Mouse (Mus musculus) heart, adult 2 months (tissue): ENCODE measurements around the gene Pex1. TPM values are rescaled to one million over a fixed set of nuclear protein-coding genes. Genes with fewer than 3 reads are reported as not detected.

Experiments
- DNase-seq, 2 experiments: peaks; one replicate each; pipeline ENCODE4 v3.0.0; 2021
- H3K27ac ChIP-seq: fragments of 200-600 bp; 2 replicates; pipeline ENCODE4 v1.8.1; 2022
- H3K27me3 ChIP-seq: fragments of 200-500 bp; 2 replicates; pipeline ENCODE4 v1.6.1; 2012; ENCODE audit warnings: mild to moderate bottlenecking, low read length, inconsistent platforms, mixed read lengths; ENCODE audit not compliant: control insufficient read depth, insufficient read depth
- H3K36me3 ChIP-seq: fragments of 200-500 bp; 2 replicates; pipeline ENCODE4 v1.6.1; 2012; ENCODE audit warnings: low read length, inconsistent platforms; ENCODE audit not compliant: control insufficient read depth, insufficient read depth
- H3K4me1 ChIP-seq: fragments of 200-500 bp; 2 replicates; pipeline ENCODE4 v1.6.1; 2011; ENCODE audit warnings: low read length; ENCODE audit not compliant: control insufficient read depth, insufficient read depth
- H3K4me3 ChIP-seq: fragments of 200-600 bp; 2 replicates; pipeline ENCODE4 v1.8.1; 2022
- H3K79me2 ChIP-seq: fragments of 200-500 bp; replicated peaks from 2 replicates; pipeline ENCODE4 v1.6.1; 2012; ENCODE audit warnings: mild to moderate bottlenecking, inconsistent platforms, low read length, moderate library complexity, mixed read lengths; ENCODE audit not compliant: control insufficient read depth, insufficient read depth
- H3K9ac ChIP-seq: fragments of 200-500 bp; 2 replicates; pipeline ENCODE4 v1.6.1; 2012; ENCODE audit warnings: low read depth, mild to moderate bottlenecking, control low read depth, inconsistent platforms, low read length, mixed read lengths
- CTCF ChIP-seq: fragments of 200-600 bp; IDR thresholded peaks from 2 replicates; pipeline ENCODE4 v1.8.1; 2022; ENCODE audit warnings: antibody characterized with exemption, mild to moderate bottlenecking, moderate library complexity
- EP300 ChIP-seq: fragments of 200-500 bp; IDR thresholded peaks from 2 replicates; pipeline ENCODE4 v1.6.1; 2011; ENCODE audit warnings: low read depth, low read length, control low read depth; ENCODE audit not compliant: insufficient read depth
- POLR2A ChIP-seq: fragments of 200-500 bp; IDR thresholded peaks from 2 replicates; pipeline ENCODE4 v1.6.1; 2011; ENCODE audit warnings: mild to moderate bottlenecking, low read depth, low read length, control low read depth; ENCODE audit not compliant: insufficient read depth
- WGBS: fragments of 180-500 bp; shearing (Covaris S2); methylation state at CpG from one replicate; pipeline ENCODE4 v1.1.7; 2018; 5-methylcytosine and 5-hydroxymethylcytosine counted together
- intact Hi-C: fragments of 180-260 bp; cut with DNase I; formaldehyde crosslinking; loops from one replicate; pipeline ENCODE4 v1.15.1; 2025
- microRNA-seq, 2 experiments: library from miRNA; unstranded; fragments of <30 nt; microRNA quantifications; one replicate each; pipeline ENCODE4 v1.2.0; 2021
- polyA plus RNA-seq: library from polyadenylated mRNA; depleted of rRNA; stranded (reverse); fragments of >200 nt; gene quantifications from 2 replicates; pipeline ENCODE4 v1.2.3, GENCODE M21; 2012; rRNA removed
- total RNA-seq, 2 experiments: library from RNA; stranded (reverse); gene quantifications; 2 replicates each; pipeline ENCODE4 v1.2.3; 2021

Pex1 gene
- total and polyA plus RNA-seq, 3 experiments: 5.4 to 9.3 (median 8.8) TPM

DNA sequence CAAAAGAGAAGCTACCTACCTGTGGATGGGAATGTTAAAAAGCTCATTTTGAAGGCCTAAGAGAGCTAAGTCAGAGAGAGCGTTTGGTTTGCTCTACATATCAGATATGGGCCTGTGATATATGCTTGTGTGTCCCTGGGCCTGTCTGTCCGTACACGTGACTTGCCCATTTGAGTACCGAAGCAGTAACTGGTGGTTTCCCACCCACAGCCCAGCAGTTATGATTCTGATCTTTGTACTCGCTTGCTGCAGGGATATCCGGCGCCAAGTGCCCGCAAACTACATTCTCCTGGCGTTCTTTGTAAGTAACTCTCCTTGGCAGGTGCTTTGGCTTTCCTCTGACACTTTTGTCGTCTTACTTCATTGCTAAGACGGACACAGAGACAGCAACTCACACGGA is 70.7 kb downstream of the Pex1 start:
- DNase-seq: no peak
- H3K79me2 ChIP-seq: no peaks in the 10 kb centered on the region
- no peak overlapping the region for H3K9ac ChIP-seq
- intact Hi-C loops: no loop called here
- no peak for TF ChIP-seq EP300
- no peak for TF ChIP-seq POLR2A
- no peak for TF ChIP-seq CTCF
- WGBS: 81% methylated on average over 12 of the region's 12 CpGs
- H3K36me3 ChIP-seq: no peaks in the 10 kb centered on the region
- no peaks in the 10 kb centered on the region for H3K27me3 ChIP-seq
- H3K4me1 ChIP-seq: no peaks in the 10 kb centered on the region
- no peak overlapping the region for H3K27ac ChIP-seq
- H3K4me3 ChIP-seq: no peak overlapping the region

DNA sequence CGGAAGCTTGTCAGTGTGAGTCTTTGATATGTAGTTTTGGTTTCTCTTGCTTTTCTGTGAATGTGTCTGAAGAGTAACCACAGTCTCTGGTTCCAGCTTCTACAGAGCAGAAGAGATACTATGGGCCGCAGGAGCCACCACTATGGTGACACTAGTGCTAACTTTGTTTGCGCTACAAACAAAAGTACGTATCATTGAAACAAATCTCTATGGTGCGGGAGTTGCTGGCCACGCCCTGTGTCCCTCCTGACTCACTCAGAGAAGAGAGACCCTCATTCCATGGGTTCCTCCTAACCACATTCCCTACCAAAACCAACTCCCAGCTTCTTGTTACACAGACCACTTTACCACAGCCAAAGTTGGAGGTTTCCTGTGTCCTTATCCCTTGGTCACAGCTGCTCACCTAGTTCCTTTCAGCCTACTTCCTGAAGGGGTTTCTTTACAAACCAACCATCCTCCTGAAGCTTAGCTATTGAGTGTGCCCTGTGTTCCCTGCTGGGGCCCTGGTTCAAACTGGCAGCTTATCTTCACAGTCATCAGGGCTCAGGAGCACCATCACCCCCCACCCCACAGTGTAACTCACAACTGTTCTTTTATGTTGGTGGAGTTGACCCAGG is 74.2 kb downstream of the Pex1 start:
- Histone ChIP-seq H3K79me2 (no peaks in the 10 kb centered on the region), H3K27ac (no peak overlapping the region), H3K4me3 (no peak overlapping the region), H3K9ac (no peak overlapping the region), H3K36me3 (no peaks in the 10 kb centered on the region), H3K4me1 (no peaks in the 10 kb centered on the region), H3K27me3 (no peaks in the 10 kb centered on the region)
- no peak for DNase-seq
- intact Hi-C loops: no loop called here
- 87% methylated on average over 6 of the region's 6 CpGs for WGBS
- no peak for TF ChIP-seq CTCF
- no peak for TF ChIP-seq EP300
- TF ChIP-seq POLR2A: no peak

Small RNA genes within 50 kb of the gene (microRNA-seq; reads per million reads assigned to microRNA genes)
- gene Gm26238: 0 reads per million in 2 experiments

Other genes with a start within 250 kb of the Pex1 start
- gene Fam133b, start 52.2 kb upstream of the Pex1 start, total RNA-seq: 10 to 100 TPM; 11.3 to 12.1 TPM
- 4.1 and 7.2 TPM in 2 replicates for gene Fam133b, start 52.2 kb upstream of the Pex1 start, polyA plus RNA-seq
- 1 to 10 TPM; 2.0 to 3.1 TPM for gene 1700109H08Rik, start 24.5 kb upstream of the Pex1 start, total RNA-seq
- gene 1700109H08Rik, start 24.5 kb upstream of the Pex1 start, polyA plus RNA-seq: 1.3 and 2.4 TPM in 2 replicates
- 1 to 10 TPM; 3.5 to 5.0 TPM for gene Rbm48, start 519 bp downstream of the Pex1 start, total RNA-seq
- 2.8 and 5.5 TPM in 2 replicates for gene Rbm48, start 519 bp downstream of the Pex1 start, polyA plus RNA-seq
- not detected for gene Tmbim7, start 55.1 kb downstream of the Pex1 start, total RNA-seq
- gene Tmbim7, start 55.1 kb downstream of the Pex1 start, polyA plus RNA-seq: 0.14 and 0.15 TPM in 2 replicates
- gene Gatad1, start 61.1 kb downstream of the Pex1 start, total RNA-seq: 10 to 100 TPM; 89.7 to 97.6 TPM
- gene Gatad1, start 61.1 kb downstream of the Pex1 start, polyA plus RNA-seq: 58.8 and 117 TPM in 2 replicates
- gene Ankib1, start 206.9 kb downstream of the Pex1 start, total RNA-seq: 10 to 100 TPM; 25.2 to 28.0 TPM
- 3.6 and 7.4 TPM in 2 replicates for gene Ankib1, start 206.9 kb downstream of the Pex1 start, polyA plus RNA-seq
- 10 to 100 TPM; 28.4 to 30.9 TPM for gene Krit1, start 207.1 kb downstream of the Pex1 start, total RNA-seq
- 9.0 and 20.4 TPM in 2 replicates for gene Krit1, start 207.1 kb downstream of the Pex1 start, polyA plus RNA-seq
- gene Lrrd1, start 249.1 kb downstream of the Pex1 start, total RNA-seq: under 1 TPM in 1 of 2 experiments, not detected in 1; 0.07 TPM
- 0.06 and 0.09 TPM in 2 replicates for gene Lrrd1, start 249.1 kb downstream of the Pex1 start, polyA plus RNA-seq